Mouse (Mus musculus) forebrain, embryonic 14.5 days (tissue): ENCODE measurements around the gene Cpxm1. TPM values are rescaled to one million over a fixed set of nuclear protein-coding genes. Genes with fewer than 3 reads are reported as not detected.

Source experiments
- ATAC-seq: fragments of 200-750 bp; cut with Nextera tagmentation; 2 replicates; pipeline ENCODE4 v1.8.0; 2017; ENCODE audit warnings: mild to moderate bottlenecking, moderate library complexity
- DNase-seq: peaks from one replicate; pipeline ENCODE4 v3.0.0-alpha.2; 2015; ENCODE audit warnings: low spot score
- H3K27ac ChIP-seq: fragments of 300-500 bp; sonication (generic); 2 replicates; pipeline ENCODE4 v1.5.1; 2014; ENCODE audit warnings: low read depth, mild to moderate bottlenecking, control low read depth, low read length, moderate library complexity
- H3K27me3 ChIP-seq: fragments of 300-500 bp; sonication (generic); replicated peaks from 2 replicates; pipeline ENCODE4 v1.6.1; 2014; ENCODE audit warnings: low read length, control low read depth, mixed read lengths; ENCODE audit not compliant: control insufficient read depth, insufficient read depth
- H3K36me3 ChIP-seq: fragments of 300-500 bp; sonication (generic); 2 replicates; pipeline ENCODE4 v1.6.1; 2014; ENCODE audit warnings: low read length, control low read depth; ENCODE audit not compliant: control insufficient read depth, insufficient read depth
- H3K4me1 ChIP-seq: fragments of 300-500 bp; sonication (generic); 2 replicates; pipeline ENCODE4 v1.6.1; 2014; ENCODE audit warnings: antibody characterized with exemption, low read length, control low read depth; ENCODE audit not compliant: control insufficient read depth, insufficient read depth
- H3K4me2 ChIP-seq: fragments of 300-500 bp; sonication (generic); 2 replicates; pipeline ENCODE4 v1.6.1; 2014; ENCODE audit warnings: mild to moderate bottlenecking, control low read depth, low read length
- H3K4me3 ChIP-seq: fragments of 300-500 bp; sonication (generic); 2 replicates; pipeline ENCODE4 v1.5.1; 2014; ENCODE audit warnings: low read depth, low read length, control low read depth
- H3K9ac ChIP-seq: fragments of 300-500 bp; sonication (generic); 2 replicates; pipeline ENCODE4 v1.6.1; 2014; ENCODE audit warnings: mild to moderate bottlenecking, low read length, control low read depth, moderate library complexity
- H3K9me3 ChIP-seq: fragments of 300-500 bp; sonication (generic); replicated peaks from 2 replicates; pipeline ENCODE4 v1.6.1; 2016; ENCODE audit warnings: low read length, control low read depth, mixed read lengths; ENCODE audit not compliant: control insufficient read depth
- WGBS: fragments of 180-500 bp; shearing (Covaris S2); extraction: QIAGEN DNeasy Blood & Tissue Kit; methylation state at CpG from one replicate; pipeline ENCODE4 v1.1.7; 2014; 5-methylcytosine and 5-hydroxymethylcytosine counted together
- polyA plus RNA-seq: library from polyadenylated mRNA; unstranded; fragments of >200 nt; fragmentation: Nextera tagmentation; extraction: Ambion mirVana; gene quantifications from 2 replicates; pipeline ENCODE4 v1.2.1, GENCODE M21; 2014

The Cpxm1 gene
- polyA plus RNA-seq, 1 experiment from 2014 or later = 10.1 TPM

GRCm38 (mm10) chr2:130408194-130408593 lies 10.8 kb upstream of the Cpxm1 start:
- no peaks in the 10 kb centered on the region for H3K27me3 ChIP-seq
- peak; percentile 40; the same call in 1 of the 2 replicates for ATAC-seq
- 9% methylated on average over 6 of the region's 6 CpGs for WGBS

GRCm38 (mm10) chr2:130406178-130406577 lies 8.8 kb upstream of the Cpxm1 start, which contains the start of gene Tmem239:
TSS of gene Tmem239 (plus strand) at chr2:130406478.
- Histone ChIP-seq H3K4me1 (0 out of 2 replicates have a peak, but pooled peaks cover 4% of the 10 kb centered on the region), H3K4me3 (no peak within 1 kb of the TSS), H3K9me3 (no peaks in the 10 kb centered on the region), H3K27me3 (no peaks in the 10 kb centered on the region), H3K36me3 (no peaks in the 10 kb centered on the region), H3K4me2 (no peak within 1 kb of the TSS), H3K9ac (no peak within 1 kb of the TSS), H3K27ac (no peak within 1 kb of the TSS)
- no peak for DNase-seq
- no peak for ATAC-seq
- 79% methylated on average over 2 of the region's 2 CpGs for WGBS

More at GRCm38 (mm10) chr2:130408194-130408593, 10.8 kb upstream of the Cpxm1 start:
- H3K36me3 ChIP-seq = no peaks in the 10 kb centered on the region
- no peak overlapping the region for H3K9ac ChIP-seq
- H3K27ac ChIP-seq = no peak overlapping the region
- H3K9me3 ChIP-seq = no peaks in the 10 kb centered on the region
- 0 out of 2 replicates have a peak, but pooled peaks cover 4% of the 10 kb centered on the region for H3K4me1 ChIP-seq
- H3K4me2 ChIP-seq = no peak overlapping the region
- DNase-seq = peak; percentile 71
- no peak overlapping the region for H3K4me3 ChIP-seq

GRCm38 (mm10) chr2:130404939-130405338 lies 7.6 kb upstream of the Cpxm1 start, which contains the start of the genes Gm28372 and 1700020A23Rik:
TSS of gene Gm28372 (plus strand) at chr2:130405239.
TSS of gene 1700020A23Rik (plus strand) at chr2:130405259.
- no peaks in the 10 kb centered on the region for H3K27me3 ChIP-seq
- no peaks in the 10 kb centered on the region for H3K36me3 ChIP-seq
- no peak within 1 kb of the TSS for H3K4me2 ChIP-seq
- H3K9me3 ChIP-seq = no peaks in the 10 kb centered on the region
- WGBS = 85% methylated on average over 1 of the region's 1 CpGs
- ATAC-seq = no peak
- H3K4me3 ChIP-seq = no peak within 1 kb of the TSS
- no peak for DNase-seq
- no peak within 1 kb of the TSS for H3K9ac ChIP-seq
- 0 out of 2 replicates have a peak, but pooled peaks cover 4% of the 10 kb centered on the region for H3K4me1 ChIP-seq
- no peak within 1 kb of the TSS for H3K27ac ChIP-seq

GRCm38 (mm10) chr2:130401891-130402290 lies 4.5 kb upstream of the Cpxm1 start:
- Histone ChIP-seq H3K9me3 (no peaks in the 10 kb centered on the region), H3K4me3 (no peak overlapping the region), H3K27ac (no peak overlapping the region), H3K4me2 (no peak overlapping the region), H3K9ac (no peak overlapping the region), H3K27me3 (0 out of 2 replicates have a peak, but pooled peaks cover 8% of the 10 kb centered on the region), H3K4me1 (peaks cover 7% of the 10 kb centered on the region), H3K36me3 (no peaks in the 10 kb centered on the region)
- WGBS = 83% methylated on average over 4 of the region's 4 CpGs
- ATAC-seq (no peak), DNase-seq (no peak)

- Histone ChIP-seq H3K27ac (no peak overlapping the region), H3K27me3 (0 out of 2 replicates have a peak, but pooled peaks cover 8% of the 10 kb centered on the region), H3K36me3 (no peaks in the 10 kb centered on the region), H3K9ac (no peak overlapping the region), H3K4me3 (no peak overlapping the region), H3K4me1 (peaks cover 7% of the 10 kb centered on the region), H3K9me3 (no peaks in the 10 kb centered on the region), H3K4me2 (no peak overlapping the region)
- ATAC-seq (no peak), DNase-seq (no peak)
- 91% methylated on average over 1 of the region's 1 CpGs for WGBS
Observed at GRCm38 (mm10) chr2:130400046-130400445, 2.7 kb upstream of the Cpxm1 start.

GRCm38 (mm10) chr2:130398091-130398490 lies 717 bp upstream of the Cpxm1 start:
- no peaks in the 10 kb centered on the region for H3K9me3 ChIP-seq
- 0 out of 2 replicates have a peak, but pooled peaks cover 8% of the 10 kb centered on the region for H3K27me3 ChIP-seq
- peak overlapping the region; percentile 96 for H3K4me2 ChIP-seq
- DNase-seq (no peak), ATAC-seq (no peak)
- H3K9ac ChIP-seq = peak overlapping the region; percentile 75; the same call in 1 of the 2 replicates
- H3K4me3 ChIP-seq = peak overlapping the region; percentile 52
- no peaks in the 10 kb centered on the region for H3K36me3 ChIP-seq
- 15% methylated on average over 14 of the region's 14 CpGs for WGBS
- no peak overlapping the region for H3K27ac ChIP-seq
- H3K4me1 ChIP-seq = peaks cover 7% of the 10 kb centered on the region

GRCm38 (mm10) chr2:130395696-130396095 lies 1.7 kb downstream of the Cpxm1 start:
- Histone ChIP-seq H3K27ac (no peak overlapping the region), H3K27me3 (0 out of 2 replicates have a peak, but pooled peaks cover 8% of the 10 kb centered on the region), H3K9me3 (no peaks in the 10 kb centered on the region), H3K9ac (no peak overlapping the region), H3K4me2 (no peak overlapping the region), H3K4me3 (no peak overlapping the region), H3K4me1 (peaks cover 7% of the 10 kb centered on the region), H3K36me3 (no peaks in the 10 kb centered on the region)
- ATAC-seq (no peak), DNase-seq (no peak)
- 91% methylated on average over 11 of the region's 11 CpGs for WGBS

GRCm38 (mm10) chr2:130392836-130393235 lies 4.5 kb downstream of the Cpxm1 start:
- H3K9ac ChIP-seq = no peak overlapping the region
- DNase-seq (no peak), ATAC-seq (no peak)
- H3K36me3 ChIP-seq = no peaks in the 10 kb centered on the region
- H3K9me3 ChIP-seq = no peaks in the 10 kb centered on the region
- 91% methylated on average over 3 of the region's 3 CpGs for WGBS
- H3K4me3 ChIP-seq = no peak overlapping the region
- peaks cover 6% of the 10 kb centered on the region for H3K4me1 ChIP-seq
- H3K27me3 ChIP-seq = no peaks in the 10 kb centered on the region
- H3K27ac ChIP-seq = no peak overlapping the region
- H3K4me2 ChIP-seq = no peak overlapping the region

- no peaks in the 10 kb centered on the region for H3K27me3 ChIP-seq
- no peaks in the 10 kb centered on the region for H3K36me3 ChIP-seq
- H3K9me3 ChIP-seq = no peaks in the 10 kb centered on the region
- DNase-seq (no peak), ATAC-seq (no peak)
- no peak overlapping the region for H3K27ac ChIP-seq
- H3K4me2 ChIP-seq = no peak overlapping the region
- H3K4me1 ChIP-seq = no peaks in the 10 kb centered on the region
- H3K9ac ChIP-seq = no peak overlapping the region
- WGBS = 88% methylated on average over 11 of the region's 11 CpGs
- H3K4me3 ChIP-seq = no peak overlapping the region
Observed at GRCm38 (mm10) chr2:130390993-130391625, 6.3 kb downstream of the Cpxm1 start.
